Mouse (Mus musculus) T-helper 2 cell (primary cell): Measurements from ENCODE around the gene Dram2.
"Not testable (repeated sequence)": the region's sequence is repeated elsewhere in the genome, so short reads cannot be mapped to it uniquely, and the experiment has no call there.

ENCODE experiments used
- in situ Hi-C: fragments of 300-600 bp; cut with MboI, MseI; formaldehyde crosslinking; loops from one replicate; pipeline ENCODE4 v1.15.1; 2025; ENCODE audit warnings: high pct_unique_total_duplicates

The Dram2 gene

GRCm38 (mm10) chr3:106547171-106547923 is at the start of gene Dram2, which contains the start of gene Cept1:
Gene Dram2, plus strand, starts transcription at chr3:106547798.
Gene Cept1, minus strand, starts transcription at chr3:106547802.
- in situ Hi-C loops: loop anchor here (10.0 kb wide), 1 partner anchor 63 kb away; the partner anchor contains the start of gene Dennd2d

GRCm38 (mm10) chr3:106500510-106500909 is 47.1 kb upstream of the Dram2 start:
- in situ Hi-C loops: no loop called here

GRCm38 (mm10) chr3:106502892-106503291 is 44.7 kb upstream of the Dram2 start:
- in situ Hi-C loops: no loop called here

DNA sequence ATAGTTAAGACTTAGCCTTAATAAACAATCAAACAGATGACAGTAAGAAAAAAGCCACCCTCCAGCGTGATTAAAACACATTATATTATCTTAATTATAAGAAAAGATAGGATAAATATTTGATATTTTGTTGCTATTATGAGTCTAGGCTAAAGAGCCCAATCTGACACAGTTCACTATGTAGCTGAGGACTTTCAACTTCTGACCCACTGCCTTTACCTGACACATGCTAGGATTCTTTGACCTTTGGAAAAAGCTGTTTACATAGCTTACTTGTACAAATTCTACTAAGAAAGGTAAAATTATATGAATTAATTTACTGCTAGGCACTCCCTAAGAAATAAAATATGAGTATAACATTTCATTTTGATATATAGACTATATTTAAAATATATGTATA is 36.9 kb upstream of the Dram2 start:
- in situ Hi-C loops: no loop called here

DNA sequence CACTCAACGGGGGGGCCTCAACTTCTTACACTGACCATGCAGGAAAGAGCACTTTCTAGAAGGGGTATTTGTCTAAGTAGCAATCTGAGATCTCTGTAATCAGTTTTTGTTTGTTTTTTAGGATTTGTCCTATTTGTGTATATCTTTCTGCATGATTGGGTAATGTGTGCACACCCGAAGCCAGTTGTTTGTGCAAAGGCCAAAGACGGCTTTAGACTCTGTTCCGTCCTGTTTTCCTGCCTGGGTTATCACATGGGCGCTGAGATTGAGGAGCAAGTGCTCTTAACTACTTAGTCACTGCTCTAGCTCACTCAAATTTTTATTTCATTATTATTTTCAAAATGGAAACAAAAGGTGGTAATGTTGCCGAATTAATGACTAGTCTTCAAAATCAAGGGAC is 32.6 kb upstream of the Dram2 start:
- in situ Hi-C loops: no loop called here

DNA sequence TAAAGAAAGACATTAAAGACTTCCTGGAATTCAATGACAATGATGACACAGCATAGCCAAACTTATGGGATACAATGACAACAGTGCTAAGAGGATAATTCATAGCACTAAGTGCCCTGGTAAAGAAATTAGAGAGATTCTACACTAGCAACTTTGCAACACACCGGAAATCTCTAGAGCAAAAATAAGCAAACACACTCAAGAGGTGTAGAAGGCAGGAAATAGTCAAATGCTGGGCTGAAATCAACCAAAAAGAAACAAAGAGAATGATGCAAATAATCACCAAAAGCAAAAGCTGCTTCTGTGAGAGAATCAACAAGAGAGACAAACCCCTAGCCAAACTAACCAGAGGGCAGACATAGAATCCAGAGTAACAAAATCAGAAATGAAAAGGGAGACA is 24.9 kb upstream of the Dram2 start:
- in situ Hi-C loops: no loop called here

GRCm38 (mm10) chr3:106526411-106526810 is 21.2 kb upstream of the Dram2 start:
- in situ Hi-C loops: no loop called here

- in situ Hi-C loops: no loop called here
These were observed 19.6 kb upstream of the Dram2 start for GRCm38 (mm10) chr3:106528032-106528431.

DNA sequence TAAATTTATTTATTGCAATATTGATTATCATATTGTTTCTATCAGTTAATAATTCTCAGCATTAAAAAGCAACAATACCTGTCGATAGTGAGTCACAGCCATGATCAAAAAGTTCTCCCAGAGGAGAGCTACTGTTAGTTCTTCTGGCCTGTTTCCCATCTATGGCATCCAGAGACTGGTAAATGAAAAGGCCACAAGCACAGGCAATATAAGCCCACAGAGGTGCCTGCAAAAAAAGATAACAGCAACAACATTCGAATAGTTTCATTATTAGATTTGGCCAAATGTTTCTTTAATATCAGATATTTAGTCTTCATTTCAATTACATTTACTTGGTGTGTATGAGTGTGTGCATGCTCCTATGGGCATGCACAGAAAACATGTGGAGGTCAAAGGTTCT is 14.3 kb upstream of the Dram2 start:
- in situ Hi-C loops: no loop called here

GRCm38 (mm10) chr3:106544721-106545316 is 2.8 kb upstream of the Dram2 start:
- in situ Hi-C loops: loop anchor here (10.0 kb wide), 1 partner anchor 60 kb away; the partner anchor contains the start of gene Dennd2d

DNA sequence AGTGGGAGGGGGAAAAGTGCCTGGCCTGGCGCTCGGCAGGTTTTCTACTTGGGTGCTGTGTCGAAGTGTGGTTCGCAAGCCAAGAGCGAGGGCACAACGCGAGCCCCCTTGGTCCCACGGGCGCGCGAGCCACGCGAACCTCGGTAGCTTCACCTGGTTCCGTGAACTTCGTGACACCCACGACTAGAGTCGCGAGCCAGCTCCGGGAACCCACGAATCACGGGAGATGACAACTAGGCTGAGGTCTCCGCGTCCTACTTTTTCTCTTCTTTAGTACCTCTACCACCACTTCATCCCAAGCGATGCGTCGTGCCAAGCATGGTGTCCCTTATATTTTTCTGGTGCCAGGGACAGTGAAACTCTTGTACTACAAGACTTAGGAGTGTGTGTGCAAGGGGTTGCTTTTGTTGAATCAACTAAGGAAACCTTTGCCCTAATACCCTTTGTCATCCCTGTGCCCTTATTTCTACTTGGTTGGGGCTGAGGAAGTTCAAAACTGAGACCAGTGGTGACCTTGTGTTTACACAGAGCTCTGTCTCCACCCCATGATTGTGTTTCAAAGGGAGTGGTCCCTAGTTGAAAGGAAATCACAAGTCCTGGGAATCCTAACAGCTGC is 434 bp downstream of the Dram2 start:
- in situ Hi-C loops: loop anchor here (10.0 kb wide), 1 partner anchor 63 kb away; the partner anchor contains the start of gene Dennd2d

DNA sequence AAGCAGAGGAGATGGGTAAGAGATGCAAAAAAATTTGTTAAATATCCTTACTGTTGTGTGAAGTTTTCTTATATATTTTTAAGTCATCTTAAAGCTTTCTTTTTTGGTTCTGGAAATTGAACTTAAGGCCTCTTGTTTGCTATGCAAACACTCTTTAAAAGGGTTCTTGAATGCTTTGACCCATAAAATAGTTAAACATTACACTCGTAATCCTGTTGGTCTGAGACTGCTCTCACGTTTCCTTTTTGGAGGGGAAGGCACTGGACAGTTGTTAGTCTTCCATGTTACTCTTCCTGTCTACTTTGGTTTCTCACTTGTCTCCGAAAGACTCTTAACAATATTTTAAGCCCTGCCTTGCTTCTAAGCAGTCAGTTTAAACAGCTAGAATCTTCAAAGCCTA is 1.4 kb downstream of the Dram2 start:
- in situ Hi-C loops: loop anchor here (10.0 kb wide), 1 partner anchor 64 kb away; the partner anchor contains the start of gene Dennd2d

DNA sequence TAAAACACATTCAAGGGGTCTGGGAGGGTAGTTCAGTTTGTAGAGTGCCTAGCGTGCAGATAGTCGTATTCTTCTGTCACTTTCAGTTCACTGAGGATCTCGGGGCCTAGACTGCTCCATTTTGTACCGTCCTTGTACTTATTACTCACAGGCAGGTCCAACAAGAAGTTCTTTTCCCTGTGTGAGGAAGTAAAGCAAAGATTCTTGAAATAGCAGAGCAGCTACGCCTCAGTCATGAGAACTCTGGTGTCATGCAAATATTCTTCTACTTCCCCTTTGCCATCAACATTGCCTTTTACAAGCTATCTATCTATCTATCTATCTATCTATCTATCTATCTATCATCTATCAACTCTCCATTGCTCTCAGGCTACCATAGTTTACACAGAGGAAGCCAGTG is 5.8 kb downstream of the Dram2 start:
- in situ Hi-C loops: no loop called here

DNA sequence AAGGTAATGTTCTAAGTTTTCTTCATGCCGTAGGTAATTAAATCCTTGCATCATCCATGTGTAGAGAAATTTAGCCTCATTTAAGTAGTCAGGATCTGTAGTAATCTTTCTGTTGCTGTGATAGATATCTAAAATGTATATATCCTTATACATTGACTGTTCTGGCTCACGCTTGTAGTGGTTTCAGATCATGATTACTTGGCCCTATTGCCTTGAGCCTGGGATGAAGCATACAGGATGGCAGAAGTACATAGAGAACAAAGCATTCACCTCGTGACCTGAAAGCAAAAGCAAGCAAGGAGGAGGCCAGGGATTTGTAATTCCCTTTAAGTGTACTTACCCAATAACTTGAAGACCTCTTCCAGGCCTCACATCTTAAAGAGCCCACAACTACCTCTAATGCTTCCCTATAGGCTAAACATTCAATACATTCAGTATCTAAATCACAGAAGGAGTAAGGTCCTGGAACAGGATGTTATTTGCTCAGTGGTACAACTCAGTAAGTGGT is 8.2 kb downstream of the Dram2 start:
- in situ Hi-C loops: no loop called here

DNA sequence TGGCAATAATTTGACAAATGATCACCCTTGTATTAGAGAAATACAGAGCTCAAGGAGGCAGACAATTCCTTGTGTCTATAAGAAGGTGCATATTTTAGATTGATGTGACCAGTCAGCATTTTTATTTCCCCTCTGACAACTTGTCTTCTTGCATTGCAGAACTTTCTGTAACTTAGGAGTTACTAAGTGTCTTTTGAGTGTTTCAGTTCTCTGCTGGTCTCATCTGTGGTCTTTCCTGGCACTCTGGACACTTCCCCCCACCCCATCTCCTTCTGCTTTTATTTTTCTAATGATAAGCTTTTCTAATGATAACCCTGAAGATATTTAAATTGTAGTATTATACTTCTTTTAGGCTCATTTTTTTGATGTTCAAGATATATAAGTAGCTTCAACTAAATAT is 10.7 kb downstream of the Dram2 start:
- in situ Hi-C loops: no loop called here

DNA sequence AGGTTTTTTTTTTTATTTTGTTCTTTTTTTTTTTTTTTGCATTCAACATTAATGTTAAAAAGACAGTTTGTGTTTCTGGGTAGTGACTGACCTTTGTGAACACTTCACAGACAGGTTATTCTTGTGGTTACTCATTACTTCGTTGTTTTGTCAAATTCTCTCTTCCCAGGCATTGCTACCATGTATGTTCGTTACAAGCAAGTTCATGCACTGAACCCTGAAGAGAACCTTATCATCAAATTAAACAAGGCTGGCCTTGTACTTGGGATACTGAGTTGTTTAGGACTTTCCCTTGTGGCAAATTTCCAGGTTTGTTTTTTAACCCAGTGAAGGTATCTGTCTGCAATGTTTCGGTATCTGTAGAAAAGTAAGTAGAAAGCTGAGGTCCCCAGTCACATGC is 18.3 kb downstream of the Dram2 start:
- in situ Hi-C loops: no loop called here

- in situ Hi-C loops: no loop called here
These were observed 25.6 kb downstream of the Dram2 start for GRCm38 (mm10) chr3:106573191-106573590.

- in situ Hi-C loops: no loop called here
These were observed 31.7 kb downstream of the Dram2 start for GRCm38 (mm10) chr3:106579296-106579695.

DNA sequence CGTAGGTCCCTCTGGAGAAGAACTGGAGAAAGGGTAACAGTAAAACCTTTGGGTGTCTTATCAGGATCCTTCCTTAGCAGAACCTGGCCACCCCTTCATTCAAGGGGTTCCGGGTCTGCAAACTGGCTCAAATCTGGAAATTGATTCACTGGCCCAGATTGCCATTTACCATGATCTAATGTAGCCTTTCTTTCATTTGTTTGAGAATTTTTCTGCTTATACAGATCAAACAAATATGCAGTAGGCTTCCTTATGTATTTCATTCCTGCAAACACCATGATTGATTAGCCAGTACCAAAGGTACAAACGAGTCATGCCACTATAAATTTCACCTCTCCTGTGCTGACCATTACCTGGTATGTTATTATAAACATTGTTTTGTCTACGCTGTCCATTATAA is 46.0 kb downstream of the Dram2 start:
- in situ Hi-C loops: not testable (repeated sequence)

GRCm38 (mm10) chr3:106618103-106618502 is 70.5 kb downstream of the Dram2 start:
- in situ Hi-C loops: no loop called here
